Mouse (Mus musculus) gastrocnemius, postnatal 36 days (tissue): Measurements from ENCODE around the gene Gnb5. TPM values are rescaled to one million over a fixed set of nuclear protein-coding genes. Genes with fewer than 3 reads are reported as not detected.
"Not testable (repeated sequence)": the region's sequence is repeated elsewhere in the genome, so short reads cannot be mapped to it uniquely, and the experiment has no call there.

Experiments
- DNase-seq, 2 experiments: peaks; one replicate each; pipeline ENCODE4 v3.0.0; 2022
- intact Hi-C: fragments of 180-260 bp; cut with DNase I; formaldehyde crosslinking; loops from one replicate; pipeline ENCODE4 v1.15.1; 2025
- total RNA-seq, 2 experiments: library from RNA; stranded (reverse); gene quantifications; 2 replicates each; pipeline ENCODE4 v1.2.3; 2021

Gnb5 gene
- total RNA-seq, 2 experiments from 2014 or later = 8.7 to 14.8 TPM

GRCm38 (mm10) chr9:75348066-75348465, 42.0 kb downstream of the Gnb5 start:
- DNase-seq = no peak
- intact Hi-C loops = no loop called here

GRCm38 (mm10) chr9:75348641-75349040, 42.6 kb downstream of the Gnb5 start:
- intact Hi-C loops = no loop called here

GRCm38 (mm10) chr9:75353094-75353493, 47.0 kb downstream of the Gnb5 start:
- intact Hi-C loops = no loop called here
- DNase-seq = no peak

More at GRCm38 (mm10) chr9:75348641-75349040, 42.6 kb downstream of the Gnb5 start:
- no peak for DNase-seq

GRCm38 (mm10) chr9:75355783-75356182, 49.7 kb downstream of the Gnb5 start:
- intact Hi-C loops = no loop called here

DNA sequence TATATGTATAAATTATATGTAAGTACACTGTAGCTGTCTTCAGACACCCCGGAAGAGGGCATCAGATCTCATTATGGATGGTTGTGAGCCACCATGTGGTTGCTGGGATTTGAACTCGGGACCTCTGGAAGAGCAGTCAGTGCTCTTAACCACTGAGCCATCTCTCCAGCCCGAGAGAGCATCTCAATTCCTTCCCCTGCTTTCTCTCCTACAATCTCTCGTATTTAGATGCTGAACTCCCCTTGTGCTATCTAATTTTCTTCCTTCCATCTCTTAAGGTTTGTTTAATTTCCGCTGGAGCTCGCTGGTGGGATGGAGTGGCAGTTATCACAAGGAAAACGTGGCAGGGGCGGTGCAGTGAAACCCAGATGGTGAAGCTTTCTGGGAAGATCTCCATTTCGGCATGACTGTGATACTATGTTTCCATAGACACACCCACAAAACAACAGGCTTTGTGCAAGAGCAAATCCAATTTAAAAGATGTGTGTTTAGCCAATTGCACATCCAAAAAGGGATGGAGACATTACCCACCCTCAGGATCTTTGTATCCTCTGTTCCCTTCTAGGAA, 51.1 kb downstream of the Gnb5 start:
- no peak for DNase-seq
- intact Hi-C loops = no loop called here

More at GRCm38 (mm10) chr9:75355783-75356182, 49.7 kb downstream of the Gnb5 start:
- no peak for DNase-seq

- DNase-seq = peak; percentile 42 to 75
- intact Hi-C loops = loop anchor here (1.0 kb wide), 1 partner anchor 77 kb away; no protein-coding TSS in a partner anchor
These were observed 55.6 kb downstream of the Gnb5 start for GRCm38 (mm10) chr9:75361699-75362098.

- no peak for DNase-seq
- intact Hi-C loops = no loop called here
These were observed 56.1 kb downstream of the Gnb5 start for GRCm38 (mm10) chr9:75362201-75362600.

DNA sequence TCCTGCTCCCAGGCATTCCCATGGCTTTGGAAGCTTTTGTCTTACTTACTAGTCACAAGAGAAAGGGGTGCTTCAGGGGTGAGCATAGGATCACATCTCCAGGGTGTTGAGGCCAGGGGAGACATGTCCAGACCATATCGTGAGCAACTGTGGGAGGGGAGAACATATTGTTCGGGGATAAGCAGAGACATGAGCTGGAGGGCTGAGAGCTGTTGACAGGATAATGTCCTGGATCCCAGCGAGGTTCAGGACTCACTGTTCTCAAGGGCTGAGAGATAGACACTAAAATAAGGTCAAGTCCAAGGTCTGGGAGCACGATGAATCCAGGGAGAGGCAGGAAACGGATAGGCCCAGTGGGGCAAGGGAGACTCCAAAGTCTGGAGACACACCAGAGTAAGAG, 56.9 kb downstream of the Gnb5 start:
- intact Hi-C loops = no loop called here
- no peak for DNase-seq

DNA sequence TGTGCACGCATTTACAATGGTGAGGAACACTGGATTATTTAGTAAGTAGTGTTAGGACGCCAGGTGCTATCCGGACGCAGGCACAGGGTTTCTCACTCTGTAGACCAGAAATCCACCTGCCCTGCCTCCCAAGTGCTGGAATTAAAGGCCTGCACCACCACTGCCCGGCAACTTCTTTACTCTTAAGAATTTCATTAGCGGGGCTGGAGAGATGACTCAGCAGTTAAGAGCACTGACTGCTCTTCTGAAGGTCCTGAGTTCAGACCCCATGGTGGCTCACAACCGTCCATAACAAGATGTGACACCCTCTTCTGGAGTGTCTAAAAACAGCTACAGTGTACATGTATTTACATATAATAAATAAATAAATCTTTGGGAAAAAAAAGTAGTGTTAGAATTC, 57.6 kb downstream of the Gnb5 start:
- DNase-seq, intact Hi-C loops: not testable (repeated sequence)

DNA sequence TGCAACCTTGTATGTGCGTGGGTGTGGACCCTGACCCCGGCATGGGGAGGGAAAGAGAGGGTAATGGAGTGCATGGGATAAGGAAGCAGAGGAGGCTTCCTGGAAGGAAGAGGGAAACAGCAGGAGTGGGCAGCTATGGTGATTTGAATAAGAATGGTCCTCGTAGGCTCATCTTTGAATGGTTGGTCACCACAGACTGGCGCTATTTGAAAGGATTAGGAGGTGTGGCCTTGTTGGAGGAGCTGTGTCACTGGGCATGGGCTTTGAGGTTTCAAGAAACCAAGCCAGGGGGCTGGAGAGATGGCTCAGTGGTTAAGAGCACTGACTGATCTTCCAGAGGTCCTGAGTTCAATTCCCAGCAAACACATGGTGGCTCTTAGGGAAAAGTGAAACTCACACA, 59.1 kb downstream of the Gnb5 start:
- intact Hi-C loops = loop anchor here (5.0 kb wide), 1 partner anchor 147 kb away; no protein-coding TSS in a partner anchor
- DNase-seq = no peak

DNA sequence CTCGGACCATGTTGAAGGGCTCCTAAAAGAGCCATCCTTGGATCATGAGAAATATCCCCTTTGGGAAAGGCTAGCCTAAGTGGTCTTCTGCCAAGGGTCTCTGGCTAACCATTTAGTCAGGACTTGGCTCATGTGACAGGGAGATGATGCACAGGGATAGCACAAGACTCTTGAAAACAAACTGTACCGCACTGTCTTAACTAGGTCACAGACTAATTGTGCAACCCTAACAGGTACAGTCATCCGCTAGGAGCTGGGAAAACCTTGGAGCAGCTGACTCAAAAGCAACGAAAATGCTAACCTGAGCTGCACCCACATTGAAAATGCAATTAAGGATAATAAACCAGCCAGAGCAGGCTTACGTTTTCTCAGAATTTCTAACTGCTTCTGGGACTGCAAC, 60.1 kb downstream of the Gnb5 start:
- DNase-seq = no peak
- intact Hi-C loops = loop anchor here (5.0 kb wide), 1 partner anchor 146 kb away; no protein-coding TSS in a partner anchor

DNA sequence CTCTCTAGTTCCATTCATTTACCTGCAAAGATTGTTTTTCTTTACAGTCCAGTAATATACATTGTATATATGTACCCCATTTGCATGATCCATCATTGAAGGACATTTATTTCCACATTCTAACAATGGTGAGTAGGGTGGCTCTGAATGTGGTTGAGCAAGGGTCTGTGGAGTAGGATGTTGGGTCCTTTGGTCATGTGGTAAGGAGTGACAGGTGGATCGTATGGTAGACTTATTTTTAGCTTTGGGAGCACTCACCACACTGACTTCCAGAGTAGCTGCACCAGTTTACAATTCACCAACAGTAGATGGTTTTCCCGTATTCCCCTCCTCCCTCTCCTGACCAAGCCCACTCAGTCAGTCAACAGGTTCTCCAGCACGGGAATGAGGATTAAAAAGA, 62.7 kb downstream of the Gnb5 start:
- intact Hi-C loops = loop anchor here (5.0 kb wide), 1 partner anchor 144 kb away; no protein-coding TSS in a partner anchor
- no peak for DNase-seq

DNA sequence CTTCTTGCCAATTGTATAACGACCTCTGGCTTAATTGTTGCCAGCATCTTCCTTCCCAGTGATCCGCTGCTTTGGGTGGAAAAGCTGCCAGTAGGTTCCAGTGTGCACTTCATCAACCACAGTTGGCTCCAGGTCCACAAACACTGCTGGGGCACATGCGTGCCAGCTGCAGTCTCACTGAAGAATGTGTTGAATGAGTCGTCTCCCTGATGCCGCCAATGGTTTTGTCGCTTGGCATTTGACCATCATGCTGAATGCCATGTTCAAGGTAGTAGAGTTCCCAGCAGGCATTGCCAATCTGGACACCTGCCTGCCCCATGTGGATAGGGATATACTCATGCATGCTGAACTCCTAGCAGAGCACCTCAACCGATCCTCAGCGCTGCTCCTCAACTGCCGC, 69.5 kb downstream of the Gnb5 start:
- intact Hi-C loops = no loop called here
- no peak for DNase-seq

DNA sequence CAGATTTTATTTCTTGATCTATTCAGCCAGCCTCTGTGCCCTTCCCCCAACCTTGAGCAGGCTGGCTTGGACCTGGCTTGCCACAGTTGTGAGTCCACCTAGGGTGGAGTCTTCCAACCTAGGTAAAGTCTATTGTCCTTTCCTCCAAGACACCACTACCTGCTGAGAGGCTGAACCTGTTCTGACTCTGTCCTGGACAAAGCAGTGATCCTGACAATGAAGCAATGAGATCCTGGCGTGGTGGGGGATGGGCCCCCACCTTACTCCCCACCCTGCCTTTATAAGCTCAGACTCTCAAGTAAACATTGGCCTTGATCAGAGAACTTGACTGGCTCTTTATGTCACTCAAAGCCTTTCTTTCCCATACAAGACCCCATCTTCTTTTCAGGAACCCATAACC, 70.3 kb downstream of the Gnb5 start:
- intact Hi-C loops = no loop called here
- no peak for DNase-seq

- no peak for DNase-seq
- intact Hi-C loops = no loop called here
These were observed 72.7 kb downstream of the Gnb5 start for GRCm38 (mm10) chr9:75378774-75379173.

GRCm38 (mm10) chr9:75382825-75383224, 76.7 kb downstream of the Gnb5 start:
- intact Hi-C loops = no loop called here
- DNase-seq = no peak

GRCm38 (mm10) chr9:75383785-75384184, 77.7 kb downstream of the Gnb5 start:
- intact Hi-C loops = no loop called here
- no peak for DNase-seq

DNA sequence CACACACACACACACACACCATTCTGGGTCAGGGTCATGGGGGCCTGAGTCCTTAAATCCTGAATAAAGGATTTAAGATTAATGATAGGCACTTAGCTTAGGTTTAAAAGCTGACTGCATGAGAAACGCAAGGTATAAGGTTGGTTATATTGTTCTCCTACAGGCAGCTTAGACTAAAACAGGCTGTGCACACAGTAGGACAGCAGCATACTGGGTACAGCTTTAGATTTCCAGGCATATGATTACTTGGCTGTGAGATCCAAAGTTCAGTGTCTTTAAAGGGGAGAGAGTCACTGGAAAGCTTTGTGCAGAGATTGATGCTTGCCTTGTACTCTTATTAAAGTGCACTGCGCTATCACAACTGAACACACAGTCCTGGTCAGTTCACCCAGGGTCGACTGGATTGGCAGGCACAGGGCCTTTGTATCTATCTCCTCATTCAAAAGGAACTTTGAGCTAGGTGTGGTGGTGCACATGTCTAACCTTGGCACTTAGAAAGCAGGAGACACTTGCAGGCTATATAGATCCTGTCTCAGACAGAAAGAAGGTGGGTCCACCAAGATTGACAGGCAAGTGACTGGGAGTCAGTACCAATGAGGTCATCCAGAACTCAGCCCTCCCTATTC, 78.4 kb downstream of the Gnb5 start:
- intact Hi-C loops = no loop called here
- DNase-seq = no peak

DNA sequence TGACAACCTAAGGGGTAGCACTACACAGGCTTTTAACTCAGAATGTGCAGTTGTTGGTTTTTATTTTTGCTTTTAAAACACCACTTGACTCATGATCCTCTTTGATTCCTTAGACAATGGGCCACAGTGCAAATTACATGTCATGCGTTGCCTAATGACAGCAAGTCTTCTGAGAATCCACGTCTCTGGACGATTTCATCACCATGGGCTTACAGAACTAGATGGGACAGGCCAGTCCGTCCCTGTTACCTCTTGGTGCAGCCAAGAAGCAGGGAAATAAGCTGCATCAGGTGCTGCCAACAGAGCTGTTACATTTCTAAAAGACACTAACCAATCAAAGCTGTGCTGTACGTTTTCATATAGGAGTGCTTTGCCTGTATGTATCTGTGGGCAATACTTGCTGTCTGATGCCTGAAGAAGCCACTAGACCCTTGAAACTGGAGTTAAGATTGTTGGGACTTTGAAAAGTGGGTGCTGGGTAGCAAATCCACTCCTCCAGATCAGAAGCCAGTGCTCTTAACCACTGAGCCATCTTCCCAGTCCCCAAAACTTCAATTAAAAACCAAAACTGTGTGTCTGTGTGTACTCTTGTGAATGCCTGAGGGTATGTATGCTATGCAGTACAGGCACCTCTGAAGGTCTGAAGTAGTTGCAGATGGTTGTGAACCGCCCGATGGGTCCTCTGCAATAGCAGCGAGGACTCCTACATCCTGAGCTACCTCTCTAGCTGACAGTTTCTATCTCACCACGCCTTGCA, 79.3 kb downstream of the Gnb5 start:
- intact Hi-C loops = no loop called here
- no peak for DNase-seq

DNA sequence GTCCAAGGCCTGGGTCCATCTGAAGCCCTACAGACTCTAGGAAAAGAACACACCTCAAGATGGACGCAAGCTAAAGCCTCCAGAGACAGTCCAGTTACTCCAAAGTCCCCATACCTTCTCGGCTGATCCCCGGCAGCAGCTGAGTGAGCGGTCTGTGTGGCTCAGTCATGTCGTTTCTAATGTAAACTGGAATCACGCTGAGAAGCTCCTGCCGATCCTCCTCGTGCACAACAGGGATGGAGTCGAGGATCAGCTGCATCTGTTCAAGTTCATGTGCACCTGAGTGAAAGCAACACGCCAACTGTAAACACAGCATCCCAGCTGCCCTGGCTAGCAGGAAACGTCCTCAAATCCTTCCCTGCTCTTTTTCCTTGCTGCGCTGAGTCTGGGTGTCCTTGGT, 87.2 kb downstream of the Gnb5 start:
- intact Hi-C loops = no loop called here
- DNase-seq = no peak
